Mouse (Mus musculus) heart, adult 8-10 months (tissue): Measurements from ENCODE around the gene Rps3a1. TPM values are rescaled to one million over a fixed set of nuclear protein-coding genes. Genes with fewer than 3 reads are reported as not detected.
A peak's percentile ranks its signal among the peaks of the same experiment; 100 is the strongest.
"Not testable (repeated sequence)": the region's sequence is repeated elsewhere in the genome, so short reads cannot be mapped to it uniquely, and the experiment has no call there.

Experiments used
- DNase-seq: peaks from one replicate; pipeline ENCODE4 v3.0.0; 2022; ENCODE audit warnings: low spot score
- total RNA-seq, 4 experiments: library from RNA; stranded (reverse); gene quantifications; 2 replicates each; pipeline ENCODE4 v1.2.4; 2022

Gene Rps3a1
- total RNA-seq, 4 experiments from 2014 or later = 449 to 536 (median 497) TPM

- DNase-seq = peak; percentile 69
Observed at GRCm38 (mm10) chr3:86114659-86115338, 27.7 kb downstream of the Rps3a1 start.

GRCm38 (mm10) chr3:86112766-86113165 is 29.7 kb downstream of the Rps3a1 start:
- no peak for DNase-seq

- peak; percentile 39 for DNase-seq
Observed at GRCm38 (mm10) chr3:86110077-86110476, 32.4 kb downstream of the Rps3a1 start.

GRCm38 (mm10) chr3:86109099-86109498 is 33.4 kb downstream of the Rps3a1 start:
- no peak for DNase-seq

GRCm38 (mm10) chr3:86108576-86108975 is 33.9 kb downstream of the Rps3a1 start:
- no peak for DNase-seq

- no peak for DNase-seq
Observed at GRCm38 (mm10) chr3:86107637-86108539, 34.6 kb downstream of the Rps3a1 start.

GRCm38 (mm10) chr3:86106086-86106632 is 36.3 kb downstream of the Rps3a1 start:
- DNase-seq = no peak

- no peak for DNase-seq
Observed at GRCm38 (mm10) chr3:86104909-86105308, 37.6 kb downstream of the Rps3a1 start.

GRCm38 (mm10) chr3:86104433-86104832 is 38.1 kb downstream of the Rps3a1 start:
- not testable (repeated sequence) for DNase-seq

- DNase-seq = no peak
Observed at GRCm38 (mm10) chr3:86103449-86104291, 38.8 kb downstream of the Rps3a1 start.

- DNase-seq = no peak
Observed at GRCm38 (mm10) chr3:86101956-86102355, 40.5 kb downstream of the Rps3a1 start.

- no peak for DNase-seq
Observed at GRCm38 (mm10) chr3:86093907-86094306, 48.6 kb downstream of the Rps3a1 start.

- no peak for DNase-seq
Observed at GRCm38 (mm10) chr3:86093213-86093845, 49.2 kb downstream of the Rps3a1 start.

Other genes with a start within 250 kb of the Rps3a1 start
- 10 to 100 TPM; 17.8 to 23.5 (median 20.5) TPM for gene Sh3d19, start 171.6 kb downstream of the Rps3a1 start, total RNA-seq
- not detected for gene Prss48, start 140.2 kb downstream of the Rps3a1 start, total RNA-seq
- gene Lrba, start 82.0 kb upstream of the Rps3a1 start, total RNA-seq = 10 to 100 TPM; 24.2 to 31.0 (median 28.2) TPM